Mouse (Mus musculus) heart, adult 2 months (tissue): ENCODE results near the gene Plcb3.

Source experiments
- CTCF ChIP-seq: fragments of 200-600 bp; IDR thresholded peaks from 2 replicates; pipeline ENCODE4 v1.8.1; 2022; ENCODE audit warnings: antibody characterized with exemption, mild to moderate bottlenecking, moderate library complexity
- EP300 ChIP-seq: fragments of 200-500 bp; IDR thresholded peaks from 2 replicates; pipeline ENCODE4 v1.6.1; 2011; ENCODE audit warnings: low read depth, low read length, control low read depth; ENCODE audit not compliant: insufficient read depth
- POLR2A ChIP-seq: fragments of 200-500 bp; IDR thresholded peaks from 2 replicates; pipeline ENCODE4 v1.6.1; 2011; ENCODE audit warnings: mild to moderate bottlenecking, low read depth, low read length, control low read depth; ENCODE audit not compliant: insufficient read depth

DNA sequence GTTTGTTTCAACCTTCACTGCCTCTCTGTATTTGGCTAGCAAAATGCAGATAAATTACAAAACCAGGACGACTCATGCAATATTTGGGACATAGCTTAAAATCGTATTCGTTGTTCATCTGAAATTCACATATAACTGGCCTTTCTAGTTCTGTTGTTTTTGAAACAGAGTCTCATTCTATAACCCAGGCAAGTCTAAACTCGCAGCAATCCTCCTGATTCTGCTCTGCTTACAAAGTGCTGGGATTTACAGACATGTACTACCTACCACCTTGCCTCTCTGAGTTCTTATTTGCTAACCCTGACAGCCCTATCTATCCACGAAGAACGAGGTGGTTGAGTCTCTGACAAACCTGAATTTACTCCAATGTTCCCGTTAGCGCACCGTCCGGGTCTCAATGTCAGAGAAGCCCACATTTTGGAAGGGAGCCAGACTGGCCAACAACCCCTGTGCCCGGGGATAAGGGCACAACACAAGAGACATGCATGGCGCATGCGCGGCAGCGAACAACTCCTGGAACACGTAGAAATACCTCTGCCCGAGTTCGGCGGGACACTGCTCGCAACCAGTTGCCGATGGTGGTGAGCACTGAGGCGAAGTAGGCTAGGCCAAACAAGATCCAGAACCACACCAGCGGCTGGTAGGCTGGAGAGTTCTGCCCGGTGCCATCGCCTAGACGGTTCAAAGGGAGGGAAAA lies 49.6 kb downstream of the Plcb3 start:
- TF ChIP-seq CTCF = no peak
- no peak for TF ChIP-seq POLR2A
- no peak for TF ChIP-seq EP300
